Mouse (Mus musculus) forelimb bud, embryonic 11.5 days (tissue): ENCODE measurements at regions not wholly inside any gene's neighbourhood (a gene's known extent, or its start where the extent isn't known, plus 50 kb on each side); places are given as distances from the start of the nearest gene placed in this dataset.
A peak's percentile ranks its signal among the peaks of the same experiment; 100 is the strongest.

ENCODE experiments used
- DNase-seq: peaks from one replicate; pipeline ENCODE4 v3.0.0-alpha.2; 2012; ENCODE audit warnings: low read depth, low spot score

DNA sequence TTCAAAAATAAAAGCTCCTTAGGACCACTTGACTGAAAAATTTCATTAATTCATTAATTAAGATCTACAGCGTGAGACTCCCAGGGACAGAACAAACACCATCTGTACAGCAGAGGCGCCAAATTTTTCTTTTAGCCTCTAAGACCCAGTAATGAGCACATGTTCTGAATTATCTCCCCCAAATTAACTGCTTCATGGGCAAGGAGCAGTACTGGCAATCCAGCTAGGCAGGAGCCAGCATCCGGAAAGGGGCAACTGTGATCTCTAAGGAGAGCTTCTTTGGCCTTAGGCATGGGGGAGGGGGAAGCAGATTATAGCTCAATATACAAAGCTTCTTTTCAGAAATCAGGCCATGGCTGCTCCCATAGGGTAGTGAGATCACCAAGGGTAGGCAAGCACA, 278.2 kb upstream of the Castor2 start:
- DNase-seq, result peak; percentile 79

DNA sequence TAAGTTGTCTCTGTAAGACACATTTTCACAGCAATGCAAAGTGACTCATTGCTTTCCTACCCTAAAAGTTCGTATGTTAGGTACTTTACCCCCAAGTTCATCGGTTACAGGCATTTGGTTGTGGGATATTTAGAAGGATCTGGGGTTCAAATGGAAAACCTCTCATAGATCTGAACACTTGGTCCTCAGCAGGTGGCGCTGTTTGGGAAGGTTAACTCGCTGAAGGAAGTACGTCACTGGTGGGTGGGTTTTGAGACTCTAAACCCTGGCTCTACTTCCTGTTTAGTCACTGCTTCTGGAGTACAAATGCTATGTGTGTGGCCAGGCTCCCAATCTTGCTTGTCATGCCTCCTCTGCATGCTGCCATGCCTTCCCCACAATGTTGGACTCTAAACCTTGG, 284.0 kb upstream of the Castor2 start:
- no peak for DNase-seq

DNA sequence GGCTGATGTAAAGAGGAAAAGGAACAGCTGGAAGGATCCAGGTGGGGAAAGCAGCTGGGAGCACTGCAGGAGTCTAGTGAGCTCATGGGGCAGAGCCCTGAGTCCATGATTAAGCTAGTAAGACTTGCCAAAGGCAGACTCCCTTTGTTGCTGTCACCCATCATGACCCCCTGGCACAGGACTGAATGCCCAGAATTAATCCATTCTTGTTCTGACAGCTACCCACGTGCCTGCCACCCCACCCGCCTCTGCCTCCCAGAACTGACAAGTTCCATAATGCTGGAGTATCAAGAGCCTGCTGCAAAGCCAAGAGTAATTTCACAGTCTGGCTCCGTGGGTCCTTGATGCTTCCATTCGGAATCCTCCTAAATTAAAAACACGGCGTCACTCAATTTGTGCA, 285.1 kb upstream of the Castor2 start:
- no peak for DNase-seq

DNA sequence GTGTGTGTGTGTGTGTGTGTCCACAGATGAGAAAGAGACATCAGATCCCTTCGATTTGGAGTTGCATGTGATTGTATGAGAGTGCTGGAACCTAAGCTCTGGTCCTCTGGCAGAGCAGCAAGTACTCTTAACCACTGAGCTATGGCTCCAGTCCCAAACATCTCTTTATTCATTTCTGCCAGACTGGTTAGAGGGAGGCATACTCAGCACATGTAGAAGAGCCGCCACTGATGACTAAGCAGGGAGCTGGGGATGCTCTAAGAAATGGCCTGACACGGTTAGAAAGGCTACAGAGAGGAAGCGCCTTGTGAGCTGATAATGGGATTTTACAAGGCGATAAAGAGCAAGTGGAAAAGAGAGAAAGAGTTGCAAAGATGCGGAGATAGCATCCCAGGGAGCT, 287.3 kb upstream of the Castor2 start:
- DNase-seq, result no peak

DNA sequence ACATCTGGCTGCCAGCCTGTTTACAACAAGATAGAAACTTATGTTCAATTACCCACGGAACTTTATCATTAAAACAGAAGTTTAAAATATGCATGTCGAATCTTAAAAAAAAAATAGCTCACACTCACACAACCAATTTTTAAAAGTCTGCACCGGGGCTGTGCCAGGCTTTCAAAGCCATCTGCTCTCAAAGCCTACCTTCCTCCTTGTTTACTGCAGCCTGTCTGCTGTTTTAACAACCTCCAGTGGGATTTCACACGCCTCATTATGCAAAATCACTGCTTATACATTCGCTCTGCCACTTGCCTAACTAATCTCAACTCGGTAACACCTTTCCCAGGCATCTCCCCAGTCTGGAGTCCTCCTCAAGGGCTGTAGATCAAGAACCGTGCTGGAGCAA, 292.6 kb upstream of the Castor2 start:
- DNase-seq, result peak; percentile 48

DNA sequence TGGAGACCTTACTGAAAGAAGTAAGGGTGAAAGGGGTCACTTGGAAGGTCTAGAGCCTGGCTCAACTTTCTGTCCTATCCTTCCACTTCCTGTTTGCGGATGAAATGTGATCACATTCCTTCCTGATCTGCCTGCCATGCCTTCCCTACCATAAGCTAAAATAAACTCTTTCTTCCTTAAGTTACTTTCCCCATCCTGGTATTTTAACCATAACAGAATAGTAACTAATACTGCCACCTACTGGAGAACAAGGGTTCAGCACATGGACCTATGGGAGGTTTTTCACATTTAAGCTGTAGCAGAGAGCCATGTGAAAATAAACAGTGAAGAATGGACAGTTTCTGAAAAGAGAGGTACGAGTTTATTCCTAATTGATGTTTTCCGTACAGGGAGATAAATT, 297.5 kb upstream of the Castor2 start:
- no peak for DNase-seq

DNA sequence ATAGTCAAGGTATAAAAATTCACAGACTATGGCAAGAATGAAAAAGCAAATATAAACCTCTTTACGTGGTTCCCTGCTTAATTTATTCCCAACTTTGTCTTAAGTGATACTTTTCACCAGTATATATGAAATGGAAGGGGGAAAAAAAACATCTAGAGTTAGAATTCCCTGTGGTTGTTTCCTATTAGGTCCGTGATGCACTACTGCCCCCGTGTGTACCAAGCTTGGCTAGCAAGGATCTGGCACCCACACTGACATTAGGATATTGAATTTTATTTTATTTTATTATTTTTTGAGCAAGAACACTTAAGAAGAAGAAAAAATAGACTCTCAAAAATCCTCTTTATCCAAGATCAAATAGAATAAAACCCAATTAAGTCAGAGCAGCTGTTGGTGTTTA, 303.9 kb upstream of the Castor2 start:
- peak; percentile 26 for DNase-seq

DNA sequence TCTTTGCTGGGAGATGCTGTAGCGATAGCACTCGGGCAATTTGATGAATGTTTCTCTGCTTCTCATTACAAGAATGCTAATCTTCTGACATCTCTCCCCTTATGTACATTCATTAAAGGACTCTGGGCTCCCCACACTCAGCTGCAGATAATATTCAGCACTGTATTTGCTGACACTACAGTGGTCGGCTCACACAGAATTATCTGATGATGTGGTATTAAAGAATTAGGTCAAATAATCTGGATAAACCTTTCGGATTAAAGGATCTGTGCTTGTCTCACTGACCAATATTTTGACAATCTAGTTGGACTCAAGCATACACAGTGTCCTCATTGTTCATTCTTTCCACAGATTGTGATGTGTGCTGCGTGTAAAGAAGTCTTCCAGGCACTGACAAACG, 308.8 kb upstream of the Castor2 start:
- DNase-seq, result no peak

DNA sequence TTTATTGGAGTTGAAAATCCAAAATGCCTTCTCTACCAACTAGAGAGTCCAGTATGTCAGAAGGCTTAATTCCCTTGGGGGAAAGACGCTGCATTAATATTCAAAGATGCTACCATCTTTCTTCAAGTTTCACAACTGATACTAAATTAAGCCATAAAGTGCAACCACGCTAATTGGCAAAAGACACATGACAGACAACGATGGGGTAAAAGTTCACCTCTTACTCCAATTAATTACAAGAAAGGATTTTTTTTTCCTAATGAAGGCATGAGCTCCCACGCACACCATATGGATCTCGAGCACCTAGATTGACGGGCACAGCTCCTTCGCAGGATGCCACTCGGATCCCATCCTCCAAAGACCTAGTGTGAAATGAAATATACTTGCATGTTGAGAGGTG, 311.5 kb upstream of the Castor2 start:
- no peak for DNase-seq

DNA sequence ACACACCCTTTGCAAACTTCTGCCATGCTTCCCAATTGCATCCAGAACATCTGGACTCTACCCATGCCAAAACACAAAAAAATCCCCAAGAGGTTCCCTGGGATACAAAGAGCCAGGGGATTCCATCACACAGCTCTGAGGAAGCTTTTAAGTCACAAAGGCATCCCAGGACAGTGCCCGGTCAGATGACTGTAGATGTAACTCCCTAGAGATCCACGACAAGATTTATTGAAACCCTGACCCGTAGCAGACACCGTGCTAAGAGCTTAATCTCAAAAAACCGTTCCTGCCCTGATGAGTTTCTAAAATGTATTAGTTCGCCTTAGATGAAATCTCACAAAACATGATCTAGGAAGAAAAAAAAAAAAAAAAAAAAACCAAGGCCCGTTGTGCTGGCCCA, 312.0 kb upstream of the Castor2 start:
- DNase-seq, result no peak

DNA sequence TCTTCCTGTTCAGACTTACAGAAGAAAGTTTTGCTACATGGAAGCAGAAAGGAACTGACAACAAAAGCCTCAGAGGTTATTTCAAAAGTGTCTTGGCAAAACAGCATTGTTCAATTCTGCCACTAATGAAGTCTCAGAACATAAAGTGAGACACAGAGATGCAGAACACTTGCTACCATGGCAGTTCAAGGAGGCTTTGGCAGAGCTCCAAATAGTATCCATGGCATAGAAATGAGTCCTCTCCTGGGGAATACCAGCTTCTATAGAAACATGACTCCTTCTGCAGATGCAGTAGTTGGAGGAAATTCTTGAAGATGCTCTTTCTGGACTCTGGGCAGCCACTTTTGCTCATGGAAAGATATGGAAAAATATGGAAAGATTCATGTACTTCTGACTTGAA, 322.9 kb upstream of the Castor2 start:
- no peak for DNase-seq

DNA sequence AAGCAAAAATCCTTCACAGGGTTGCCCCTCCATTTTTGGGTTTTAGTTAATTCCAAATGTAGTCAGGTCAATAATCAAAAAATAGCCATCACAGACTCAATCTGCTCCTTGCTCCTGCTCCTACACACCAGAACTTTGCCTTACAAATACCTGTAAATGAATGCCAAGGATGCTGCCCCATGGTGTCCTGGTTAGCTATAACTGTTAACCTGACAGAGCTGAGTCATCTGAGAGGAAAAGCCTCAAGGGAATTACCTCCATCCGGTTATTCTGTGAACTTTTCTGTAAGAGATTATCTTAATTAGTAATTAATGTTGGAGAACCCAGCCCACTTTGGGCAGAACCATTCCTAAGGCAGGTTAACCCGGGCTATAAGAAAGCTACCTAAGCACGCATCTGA, 325.4 kb upstream of the Castor2 start:
- DNase-seq, result no peak

DNA sequence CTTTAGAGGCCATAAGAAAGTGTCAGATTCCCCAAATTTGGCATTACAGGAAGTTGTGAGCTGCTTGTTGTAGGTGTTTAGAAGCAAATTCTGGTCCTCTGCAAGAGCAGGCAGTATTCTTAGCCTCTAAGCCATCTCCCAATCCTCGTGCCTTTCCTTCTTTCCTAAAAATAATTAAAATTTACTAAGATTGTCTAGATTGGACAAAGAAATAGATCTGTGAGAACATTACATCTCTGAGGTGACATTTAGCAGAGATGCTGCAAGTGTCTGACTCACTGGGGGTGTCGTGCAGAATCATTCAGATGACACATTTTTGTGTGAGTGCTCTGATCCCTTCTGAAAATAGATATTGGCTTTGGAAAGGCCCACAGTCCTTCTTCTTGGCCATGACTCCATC, 330.7 kb upstream of the Castor2 start:
- no peak for DNase-seq

DNA sequence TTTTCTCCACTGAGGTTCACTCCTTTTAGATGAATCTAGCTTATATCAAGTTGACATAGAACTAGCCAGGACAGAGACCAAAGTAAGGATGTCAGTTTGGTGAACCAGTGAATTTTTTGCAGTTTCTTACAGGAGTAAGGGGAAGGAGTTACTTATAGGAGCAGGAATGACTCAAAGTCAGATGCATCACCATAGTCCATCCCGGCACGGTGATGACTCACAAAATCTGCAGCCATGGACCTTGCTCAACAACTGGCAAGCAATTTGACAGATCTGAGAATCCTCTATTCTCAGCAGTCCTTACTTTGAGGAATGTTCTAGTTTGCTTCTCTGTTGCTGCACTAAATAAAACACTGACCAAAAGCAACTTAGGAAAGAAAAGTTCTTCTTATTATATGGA, 341.7 kb upstream of the Castor2 start:
- DNase-seq, result no peak

DNA sequence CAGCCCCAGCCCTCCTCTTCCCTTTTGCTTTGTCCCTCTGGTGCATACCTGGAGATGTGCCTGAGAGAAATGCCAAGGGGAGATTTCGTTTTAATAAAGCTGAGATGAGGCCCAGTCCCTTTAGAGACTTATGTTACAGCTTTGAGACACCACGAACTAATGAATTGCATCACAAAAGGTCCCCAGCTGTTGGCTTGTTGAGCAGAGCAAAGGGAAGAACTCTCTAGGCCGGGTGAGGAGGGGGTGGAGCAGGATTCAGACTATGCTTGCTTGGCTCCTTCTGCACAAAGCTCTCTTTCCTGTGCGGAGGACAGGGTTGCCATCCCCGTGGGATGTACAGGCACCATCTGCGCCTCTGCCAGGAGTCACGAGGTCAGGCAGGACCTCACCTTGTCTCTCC, 345.3 kb upstream of the Castor2 start:
- no peak for DNase-seq

DNA sequence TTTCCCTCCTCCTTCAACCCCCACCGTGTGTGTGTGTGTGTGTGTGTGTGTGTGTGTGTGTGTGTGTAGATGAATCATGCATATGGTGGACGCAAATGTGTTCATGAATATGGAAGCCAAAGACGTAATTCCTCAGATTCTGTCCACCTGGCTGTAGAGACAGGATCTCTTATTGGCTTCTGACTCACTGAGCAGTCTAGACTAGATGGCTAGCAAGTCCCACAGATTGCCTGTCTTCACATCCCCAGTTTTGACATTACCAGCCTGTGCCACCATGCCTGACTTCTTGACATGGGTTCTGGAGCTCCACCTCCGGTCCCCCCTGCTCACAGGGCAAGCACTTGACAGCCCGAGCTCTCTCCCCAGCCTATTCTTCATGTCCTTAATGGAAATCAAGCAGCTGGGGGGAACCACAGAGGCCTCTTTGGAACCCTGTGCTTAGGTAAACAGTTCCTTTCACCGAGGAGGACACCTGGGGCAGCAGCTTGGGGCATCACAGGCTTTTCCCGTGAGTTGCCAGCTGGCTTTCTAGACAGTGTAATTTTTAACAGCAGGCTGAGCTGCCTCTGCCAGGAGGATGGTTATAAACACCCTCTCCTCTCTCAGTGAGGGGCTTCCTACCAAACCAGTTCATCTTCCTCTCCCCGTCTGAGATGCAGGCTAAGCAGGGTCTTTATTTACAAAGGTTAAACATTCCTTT, 345.9 kb upstream of the Castor2 start:
- no peak for DNase-seq

DNA sequence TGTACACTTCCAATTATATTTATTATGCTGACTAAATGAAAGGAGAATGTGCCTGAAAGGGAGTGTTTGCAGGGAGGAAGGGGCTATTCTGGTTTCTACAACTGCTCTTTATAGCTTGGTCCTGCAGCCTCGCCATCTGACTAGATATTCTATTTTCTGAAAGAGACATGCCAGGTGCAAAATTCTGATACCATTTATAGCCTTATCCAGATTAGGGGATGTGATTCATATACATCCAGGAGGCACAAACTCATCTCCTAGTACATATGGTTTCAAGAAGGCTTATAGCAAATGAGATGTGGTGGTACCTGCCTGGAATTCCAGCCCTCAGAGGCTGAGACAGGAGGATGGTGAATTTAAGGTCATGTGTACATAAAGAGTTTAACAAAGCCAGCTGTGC, 352.6 kb upstream of the Castor2 start:
- no peak for DNase-seq

DNA sequence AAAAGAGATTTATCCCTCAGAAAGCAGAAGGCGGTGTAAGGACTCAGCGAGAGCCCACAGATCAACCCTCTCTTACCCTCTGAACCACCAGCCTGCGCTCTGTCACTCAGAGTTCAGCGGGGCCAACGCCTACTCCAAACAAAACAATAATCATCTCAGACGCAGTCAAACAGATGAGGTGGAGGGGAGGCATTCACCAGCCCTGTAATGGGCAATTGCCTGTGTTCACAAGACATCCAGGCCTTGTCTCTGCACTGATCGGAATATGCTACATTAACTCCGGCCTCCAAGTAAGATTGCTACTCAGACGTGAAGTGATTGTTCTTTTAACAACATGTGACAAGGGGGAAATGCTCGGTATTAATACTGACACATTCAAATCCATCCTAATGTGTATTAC, 353.1 kb upstream of the Castor2 start:
- no peak for DNase-seq

DNA sequence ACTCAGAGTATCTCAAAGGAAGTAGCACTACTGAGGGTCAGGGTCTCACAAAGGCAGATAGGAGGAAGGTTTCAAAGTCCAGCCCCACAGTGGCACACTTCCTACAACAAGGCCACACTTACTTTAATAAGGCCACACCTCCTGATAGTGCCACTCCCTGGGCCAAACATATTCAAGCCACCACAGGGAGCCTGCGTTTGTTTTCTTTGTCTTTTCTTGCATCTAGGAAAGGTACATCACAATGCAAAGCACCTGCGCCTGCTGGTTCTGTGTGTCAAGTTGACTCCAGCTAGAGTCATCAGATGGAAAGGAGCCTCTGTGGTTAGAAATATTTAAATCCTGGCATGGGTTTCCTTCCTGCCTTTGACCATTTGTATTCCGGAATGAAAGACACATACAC, 355.4 kb upstream of the Castor2 start:
- no peak for DNase-seq

DNA sequence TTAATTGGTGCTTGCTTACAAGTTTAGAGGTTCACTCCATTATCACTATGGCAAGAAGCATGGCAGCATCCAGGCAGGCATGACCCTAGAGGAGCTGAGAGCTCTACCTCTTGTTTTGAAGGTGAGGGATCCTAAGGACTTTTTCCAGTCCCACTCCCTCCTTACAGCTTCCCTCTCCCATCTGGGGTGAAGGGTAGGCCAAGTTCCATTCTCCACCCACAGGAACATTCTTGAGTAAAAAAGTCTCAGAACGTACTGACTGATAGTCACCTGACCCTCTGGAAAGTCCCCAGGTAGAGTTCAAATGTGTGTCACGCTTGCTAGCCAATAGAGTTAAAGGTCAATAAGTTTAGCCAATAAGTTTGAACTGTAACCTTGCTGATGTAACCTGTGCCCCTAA, 355.9 kb upstream of the Castor2 start:
- DNase-seq, result no peak

DNA sequence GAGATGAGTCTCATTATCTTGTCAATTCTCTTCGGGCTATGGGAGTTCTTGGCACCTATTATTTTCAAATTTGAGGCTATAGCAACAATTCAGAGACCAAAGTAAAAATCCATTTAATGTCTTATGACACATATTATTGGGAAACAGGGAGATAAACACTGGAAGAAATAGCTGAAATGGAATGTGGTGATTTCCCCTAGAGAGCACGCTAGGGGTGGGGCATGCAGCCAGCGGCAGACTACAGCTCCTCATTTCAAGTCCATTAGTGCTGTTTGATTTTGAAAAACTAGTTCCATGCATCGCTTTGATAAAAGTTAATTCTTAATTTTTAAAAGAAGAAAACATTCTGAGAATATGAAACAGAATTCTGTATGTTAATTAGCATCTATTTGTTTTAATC, 367.6 kb upstream of the Castor2 start:
- no peak for DNase-seq

DNA sequence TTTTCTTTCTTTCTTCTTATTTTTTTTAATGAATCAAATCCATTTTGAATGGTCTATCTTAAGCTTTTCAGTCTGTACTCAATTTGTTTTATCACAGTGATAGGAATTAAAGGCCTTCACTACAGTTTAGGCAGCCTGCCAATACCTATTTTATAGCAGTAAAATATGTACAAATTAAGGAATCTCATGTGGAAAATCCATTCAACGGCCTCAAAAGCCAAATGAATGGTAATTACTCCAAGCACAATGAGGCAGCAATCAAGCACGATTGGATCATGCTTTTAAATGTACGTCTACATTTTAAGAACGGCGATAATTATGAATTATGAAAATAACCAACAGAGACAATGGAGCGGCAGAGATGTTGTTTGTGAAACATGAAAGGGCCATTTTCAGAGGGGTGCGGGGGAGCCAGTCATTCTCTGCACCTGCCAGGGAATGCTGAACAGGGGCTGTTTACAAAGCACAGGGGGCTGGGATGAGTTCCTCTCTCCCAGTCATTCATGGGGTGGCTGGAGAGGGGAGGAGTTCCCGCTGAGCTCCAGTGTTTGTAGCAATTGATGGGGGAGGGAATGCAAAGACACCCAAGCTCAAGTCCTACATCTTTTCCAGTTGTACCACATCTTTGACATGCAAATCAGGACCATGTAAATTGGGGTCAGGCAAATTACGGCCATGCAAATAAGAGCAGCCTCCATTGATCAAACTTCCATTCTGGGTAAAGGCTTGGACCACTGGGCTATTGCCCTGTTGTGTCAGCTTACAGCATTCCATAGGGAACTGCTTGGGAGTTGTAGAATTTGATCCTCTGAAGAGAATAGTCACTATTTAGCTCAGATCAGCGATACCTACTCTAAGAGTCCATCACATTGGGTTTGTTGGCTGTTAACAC, 381.1 kb upstream of the Castor2 start:
- no peak for DNase-seq

DNA sequence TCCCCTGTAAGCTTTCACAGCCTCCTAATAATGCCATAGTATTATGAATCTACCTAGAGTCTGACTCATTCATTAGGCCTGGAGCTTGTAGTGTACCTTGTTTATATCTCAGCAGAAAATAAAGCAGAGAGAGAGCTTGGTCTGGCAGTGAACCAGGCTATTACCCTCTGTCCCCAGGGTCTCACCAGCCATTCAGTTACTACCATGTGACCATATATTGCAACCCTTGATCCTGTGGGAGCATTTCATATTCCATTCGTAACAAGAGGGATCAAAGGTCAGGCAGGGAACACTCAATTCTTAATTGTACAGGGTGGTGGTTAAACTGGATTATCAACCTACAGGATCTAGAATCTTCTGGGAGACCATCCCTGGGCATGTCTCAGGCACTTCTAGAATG, 383.7 kb upstream of the Castor2 start:
- no peak for DNase-seq
